Comparison of ENCODE assay signal across 9 mouse cellular contexts in the genomic region with DNA sequence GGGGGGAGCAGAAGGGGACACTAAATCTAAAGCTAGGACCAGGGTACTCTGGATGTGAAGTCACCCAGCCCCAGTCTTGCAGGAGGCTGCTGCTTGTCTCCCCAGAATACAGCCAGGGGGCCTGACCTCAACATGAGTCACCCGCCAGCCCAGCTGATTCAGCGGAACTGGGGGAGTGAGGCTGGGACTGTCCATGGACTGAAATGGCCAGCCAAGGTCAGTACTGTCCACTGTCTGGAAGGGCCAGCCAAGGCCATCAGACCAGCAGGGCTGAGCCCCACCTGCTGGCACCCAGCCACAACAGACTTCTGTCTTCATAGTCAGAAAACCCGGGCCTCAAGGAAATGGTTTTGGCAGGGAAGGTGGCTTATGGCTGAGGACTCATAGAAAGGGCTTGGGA. TPM values are rescaled to one million over a fixed set of nuclear protein-coding genes. Genes with fewer than 3 reads are reported as not detected.
A peak's percentile ranks its signal among the peaks of the same experiment; 100 is the strongest.
DNase-seq lines count a peak whose midpoint lies in the region; ATAC-seq lines count a peak whose summit lies in the region.
"Had no signal": no experiment of that assay in that cellular context is flagged by ENCODE, and none has a peak within 500 bp of the region (broad histone marks: within the 10 kb centered on the region; RNA-seq: fewer than 3 reads in every experiment).

No protein-coding gene starts in this region.

- intact Hi-C loops in gastrocnemius, postnatal 14 days (cut with DNase I; ENCODE audit: low total_unique reads) = no loop called here

- no peaks in the 10 kb centered on the region for H3K9me3 ChIP-seq in kidney, embryonic 15.5 days (replicated peaks)
- H3K9me3 ChIP-seq in forebrain, embryonic 14.5 days (replicated peaks; ENCODE audit: control insufficient read depth, low read length) = no peaks in the 10 kb centered on the region
- no peaks in the 10 kb centered on the region for H3K9me3 ChIP-seq in midbrain, embryonic 14.5 days (ENCODE audit: control insufficient read depth, low read length)
- H3K9me3 ChIP-seq: heart, embryonic 13.5 days had no signal

- H3K27ac ChIP-seq in kidney, embryonic 15.5 days = no peak overlapping the region
- H3K27ac ChIP-seq in forebrain, embryonic 14.5 days (ENCODE audit: low read depth, low read length) = no peak overlapping the region
- H3K27ac ChIP-seq in midbrain, embryonic 14.5 days (replicated peaks; ENCODE audit: low read depth, low read length) = no peak overlapping the region
- H3K27ac ChIP-seq: heart, embryonic 13.5 days had no signal

- no peak overlapping the region for H3K4me3 ChIP-seq in kidney, embryonic 15.5 days (replicated peaks)
- H3K4me3 ChIP-seq in forebrain, embryonic 14.5 days (ENCODE audit: low read depth, low read length) = no peak overlapping the region
- no peak overlapping the region for H3K4me3 ChIP-seq in midbrain, embryonic 14.5 days (replicated peaks; ENCODE audit: low read depth, low read length)
- H3K4me3 ChIP-seq: heart, embryonic 13.5 days had no signal

- peaks cover 19% of the 10 kb centered on the region for H3K4me1 ChIP-seq in kidney, embryonic 15.5 days
- H3K4me1 ChIP-seq in forebrain, embryonic 14.5 days (ENCODE audit: control insufficient read depth, insufficient read depth, low read length) = no peaks in the 10 kb centered on the region
- no peaks in the 10 kb centered on the region for H3K4me1 ChIP-seq in midbrain, embryonic 14.5 days (ENCODE audit: control insufficient read depth, insufficient read depth, low read length)

- H3K36me3 ChIP-seq in kidney, embryonic 15.5 days = no peaks in the 10 kb centered on the region; the same call in 1 of the 2 replicates
- H3K36me3 ChIP-seq in forebrain, embryonic 14.5 days (ENCODE audit: control insufficient read depth, insufficient read depth, low read length) = 0 out of 2 replicates have a peak, but pooled peaks cover 4% of the 10 kb centered on the region
- peaks cover 20% of the 10 kb centered on the region for H3K36me3 ChIP-seq in midbrain, embryonic 14.5 days (ENCODE audit: control insufficient read depth, insufficient read depth, low read length)
- H3K36me3 ChIP-seq: heart, embryonic 13.5 days had no signal

- peak; percentile 45 for DNase-seq in spleen, postnatal 36 days (ENCODE audit: low spot score in 2 of 2)
- no peak for DNase-seq in spleen, adult 12 weeks (ENCODE audit: low spot score)
- DNase-seq in gastrocnemius, postnatal 14 days = peak; percentile 73
- DNase-seq in forebrain, embryonic 14.5 days (ENCODE audit: low spot score) = no peak
- no peak for DNase-seq in midbrain, embryonic 14.5 days

- 36% methylated on average over 3 of the region's 3 CpGs for WGBS in kidney, embryonic 15.5 days
- 82% methylated on average over 3 of the region's 3 CpGs for WGBS in forebrain, embryonic 14.5 days
- WGBS in midbrain, embryonic 14.5 days = 80% methylated on average over 3 of the region's 3 CpGs

- H3K27me3 ChIP-seq in kidney, embryonic 15.5 days = no peaks in the 10 kb centered on the region
- no peaks in the 10 kb centered on the region for H3K27me3 ChIP-seq in forebrain, embryonic 14.5 days (replicated peaks; ENCODE audit: control insufficient read depth, insufficient read depth, low read length)
- no peaks in the 10 kb centered on the region for H3K27me3 ChIP-seq in midbrain, embryonic 14.5 days (ENCODE audit: control insufficient read depth, insufficient read depth, low read length)
- H3K27me3 ChIP-seq: heart, embryonic 13.5 days had no signal

- peak; percentile 72 for ATAC-seq in kidney, embryonic 15.5 days (replicated peaks; ENCODE audit: low FRiP score)
- ATAC-seq in megakaryocyte, adult 5-6 weeks (ENCODE audit: poor library complexity, severe bottlenecking) = 0 out of 2 replicates have a peak, but pooled peaks have one; percentile 32
- ATAC-seq in forebrain, embryonic 14.5 days = no peak
- ATAC-seq in erythroblast, adult 5-6 weeks (replicated peaks; ENCODE audit: low FRiP score, poor library complexity, severe bottlenecking) = no peak
- no peak for ATAC-seq in midbrain, embryonic 14.5 days (ENCODE audit: low FRiP score, low TSS enrichment)

- H3K9ac ChIP-seq in kidney, embryonic 15.5 days = peak overlapping the region; percentile 5; the same call in 1 of the 2 replicates
- H3K9ac ChIP-seq in forebrain, embryonic 14.5 days (ENCODE audit: low read length) = no peak overlapping the region
- H3K9ac ChIP-seq in midbrain, embryonic 14.5 days (replicated peaks; ENCODE audit: low read length) = no peak overlapping the region
- H3K9ac ChIP-seq: heart, embryonic 13.5 days had no signal

- H3K4me2 ChIP-seq in kidney, embryonic 15.5 days = no peak overlapping the region
- H3K4me2 ChIP-seq in forebrain, embryonic 14.5 days (ENCODE audit: low read length) = no peak overlapping the region
- H3K4me2 ChIP-seq in midbrain, embryonic 14.5 days (ENCODE audit: low read length) = no peak overlapping the region
- H3K4me2 ChIP-seq: heart, embryonic 13.5 days had no signal

RNA-seq across cellular contexts. Expression of a gene that starts 17.9 kb away (rescaled TPM):
- 10 to 100 TPM; 15.8 to 22.3 TPM for total RNA-seq in gastrocnemius, postnatal 14 days (2021)
- polyA plus RNA-seq in kidney, embryonic 15.5 days (2015; fragmentation: Nextera tagmentation; extraction: Ambion mirVana) = 52.9 and 55.7 TPM in 2 replicates
- total RNA-seq in megakaryocyte, adult 5-6 weeks (2015) = 0.13 and 0.75 TPM in 2 replicates
- total RNA-seq in megakaryocyte, adult 5-6 weeks (2017) = 0.07 and 0.12 TPM in 2 replicates
- 14.5 and 15.6 TPM in 2 replicates for polyA plus RNA-seq in forebrain, embryonic 14.5 days (2014; fragmentation: Nextera tagmentation; extraction: Ambion mirVana)
- total RNA-seq in erythroblast, adult 5-6 weeks (2015; ENCODE audit: low replicate concordance) = not detected in 2 replicates
- total RNA-seq in erythroblast, adult 5-6 weeks (2017; ENCODE audit: low replicate concordance) = not detected in 2 replicates
- polyA plus RNA-seq in midbrain, embryonic 14.5 days (2014; fragmentation: Nextera tagmentation; extraction: Ambion mirVana) = 16.2 and 24.6 TPM in 2 replicates

Comparison
In these comparisons a context has a peak if more than half of its experiments do, and no peak if none do; other contexts are left out.
1. DNase-seq: peak in spleen, postnatal 36 days (2 of 2) and gastrocnemius, postnatal 14 days (single experiment); none in spleen, adult 12 weeks (single experiment), forebrain, embryonic 14.5 days (single experiment) and midbrain, embryonic 14.5 days (single experiment).
2. ATAC-seq: peak in kidney, embryonic 15.5 days (single experiment) and megakaryocyte, adult 5-6 weeks (single experiment); none in forebrain, embryonic 14.5 days (single experiment), erythroblast, adult 5-6 weeks (single experiment) and midbrain, embryonic 14.5 days (single experiment).
3. RNA of a gene that starts 17.9 kb away (total RNA-seq): 15.8 to 22.3 TPM in gastrocnemius, postnatal 14 days; 0.07 to 0.75 TPM in megakaryocyte, adult 5-6 weeks and not detected in erythroblast, adult 5-6 weeks; every median in the first group is over 4 times any median in the second.